In genomic region chr14:21050734-21051133, GRCm38 (mm10) we compare ENCODE assay signal across 7 mouse cellular contexts. TPM values are rescaled to one million over a fixed set of nuclear protein-coding genes. Genes with fewer than 3 reads are reported as not detected.
DNase-seq lines count a peak whose midpoint lies in the region; ATAC-seq lines count a peak whose summit lies in the region.

No protein-coding gene starts in this region.

- H3K9ac ChIP-seq in limb, embryonic 11.5 days (ENCODE audit: low read length): no peak overlapping the region
- no peak overlapping the region for H3K9ac ChIP-seq in heart, embryonic 13.5 days
- H3K9ac ChIP-seq in liver, embryonic 13.5 days: no peak overlapping the region

- no peaks in the 10 kb centered on the region for H3K27me3 ChIP-seq in limb, embryonic 11.5 days (ENCODE audit: control insufficient read depth, insufficient read depth, low read length)
- H3K27me3 ChIP-seq in limb, embryonic 10.5 days (ENCODE audit: low read depth, poor library complexity, severe bottlenecking): no peaks in the 10 kb centered on the region
- H3K27me3 ChIP-seq in heart, embryonic 13.5 days (replicated peaks): no peaks in the 10 kb centered on the region
- no peaks in the 10 kb centered on the region for H3K27me3 ChIP-seq in liver, embryonic 13.5 days
- H3K27me3 ChIP-seq in splenic B cell, adult 2 months (ENCODE audit: control insufficient read depth, insufficient read depth, low read length, poor library complexity, severe bottlenecking): no peaks in the 10 kb centered on the region

- H3K4me1 ChIP-seq in limb, embryonic 11.5 days (ENCODE audit: control insufficient read depth, insufficient read depth, low read length): 0 out of 2 replicates have a peak, but pooled peaks cover 5% of the 10 kb centered on the region
- peaks cover 10% of the 10 kb centered on the region for H3K4me1 ChIP-seq in limb, embryonic 10.5 days
- peaks cover 40% of the 10 kb centered on the region for H3K4me1 ChIP-seq in heart, embryonic 13.5 days
- peaks cover 37% of the 10 kb centered on the region for H3K4me1 ChIP-seq in liver, embryonic 13.5 days (replicated peaks)

- no peaks in the 10 kb centered on the region for H3K9me3 ChIP-seq in limb, embryonic 11.5 days (ENCODE audit: control insufficient read depth, low read length)
- no peaks in the 10 kb centered on the region for H3K9me3 ChIP-seq in limb, embryonic 10.5 days (replicated peaks)
- peaks cover 5% of the 10 kb centered on the region; the same call in 1 of the 2 replicates for H3K9me3 ChIP-seq in heart, embryonic 13.5 days
- H3K9me3 ChIP-seq in liver, embryonic 13.5 days (replicated peaks): no peaks in the 10 kb centered on the region

- no peak for ATAC-seq in limb, embryonic 11.5 days (ENCODE audit: insufficient number of reproducible peaks, low FRiP score, low TSS enrichment, low read depth)
- ATAC-seq in heart, embryonic 13.5 days (ENCODE audit: extremely low read depth, insufficient number of reproducible peaks, low FRiP score, low TSS enrichment): no peak
- ATAC-seq in liver, embryonic 13.5 days (ENCODE audit: low read depth): no peak

- no peak overlapping the region for H3K27ac ChIP-seq in limb, embryonic 11.5 days (replicated peaks; ENCODE audit: low read depth, low read length)
- H3K27ac ChIP-seq in limb, embryonic 10.5 days: no peak overlapping the region
- no peak overlapping the region for H3K27ac ChIP-seq in heart, embryonic 13.5 days (replicated peaks)
- no peak overlapping the region for H3K27ac ChIP-seq in liver, embryonic 13.5 days

- no peak overlapping the region for H3K4me3 ChIP-seq in limb, embryonic 11.5 days (ENCODE audit: low read depth, low read length)
- no peak overlapping the region for H3K4me3 ChIP-seq in limb, embryonic 10.5 days
- H3K4me3 ChIP-seq in heart, embryonic 13.5 days: peak overlapping the region; percentile 96
- peak overlapping the region; percentile 87 for H3K4me3 ChIP-seq in liver, embryonic 13.5 days (replicated peaks)

- peak; percentile 53 for DNase-seq in limb, embryonic 11.5 days (ENCODE audit: low spot score)
- no peak for DNase-seq in limb, embryonic 10.5 days (ENCODE audit: low spot score)
- peak; percentile 18 for DNase-seq in adipocyte (ENCODE audit: low spot score)
- peak; percentile 35 for DNase-seq in liver, embryonic 13.5 days
- DNase-seq in splenic B cell, adult 2 months (ENCODE audit: low read depth, low spot score): peak; percentile 76
- DNase-seq in layer of hippocampus, adult 8-10 months (ENCODE audit: low spot score in 2 of 2): no peak

- H3K36me3 ChIP-seq in limb, embryonic 11.5 days (ENCODE audit: control insufficient read depth, insufficient read depth, low read length): no peaks in the 10 kb centered on the region; the same call in 1 of the 2 replicates
- peaks cover 10% of the 10 kb centered on the region for H3K36me3 ChIP-seq in limb, embryonic 10.5 days
- H3K36me3 ChIP-seq in heart, embryonic 13.5 days: peaks cover 11% of the 10 kb centered on the region
- peaks cover 12% of the 10 kb centered on the region; the same call in 1 of the 2 replicates for H3K36me3 ChIP-seq in liver, embryonic 13.5 days
- H3K36me3 ChIP-seq in splenic B cell, adult 2 months (ENCODE audit: control insufficient read depth, insufficient read depth, low read length, poor library complexity, severe bottlenecking): no peaks in the 10 kb centered on the region

- WGBS in limb, embryonic 11.5 days: 76% methylated on average over 3 of the region's 3 CpGs
- WGBS in limb, embryonic 10.5 days: 76% methylated on average over 3 of the region's 3 CpGs
- WGBS in heart, embryonic 13.5 days: 66% methylated on average over 3 of the region's 3 CpGs
- WGBS in liver, embryonic 13.5 days (ENCODE audit: insufficient replicate concordance): 63% methylated on average over 3 of the region's 3 CpGs

- no peak overlapping the region for H3K4me2 ChIP-seq in limb, embryonic 11.5 days (ENCODE audit: low read depth, severe bottlenecking)
- peak overlapping the region; percentile 89 for H3K4me2 ChIP-seq in heart, embryonic 13.5 days
- H3K4me2 ChIP-seq in liver, embryonic 13.5 days: peak overlapping the region; percentile 97

RNA-seq across cellular contexts. Expression of gene Ap3m1, which starts 1.6 kb away (rescaled TPM):
- polyA plus RNA-seq in limb, embryonic 11.5 days (2014; fragmentation: Nextera tagmentation; extraction: Ambion mirVana): 87.6 and 104 TPM in 2 replicates
- 70.6 and 78.4 TPM in 2 replicates for polyA plus RNA-seq in limb, embryonic 10.5 days (2016; fragmentation: Nextera tagmentation; extraction: Ambion mirVana)
- polyA plus RNA-seq in heart, embryonic 13.5 days (2015; fragmentation: Nextera tagmentation; extraction: Ambion mirVana): 59.6 and 64.6 TPM in 2 replicates
- polyA plus RNA-seq in liver, embryonic 13.5 days (2015; fragmentation: Nextera tagmentation; extraction: Ambion mirVana): 37.0 and 44.6 TPM in 2 replicates
- total RNA-seq in layer of hippocampus, adult 8-10 months (2022): 10 to 100 TPM; 68.9 to 81.4 (median 74.7) TPM

RNA-seq across cellular contexts. Expression of gene Adk, which starts 1.6 kb away (rescaled TPM):
- 146 and 149 TPM in 2 replicates for polyA plus RNA-seq in limb, embryonic 11.5 days (2014; fragmentation: Nextera tagmentation; extraction: Ambion mirVana)
- 170 and 179 TPM in 2 replicates for polyA plus RNA-seq in limb, embryonic 10.5 days (2016; fragmentation: Nextera tagmentation; extraction: Ambion mirVana)
- polyA plus RNA-seq in heart, embryonic 13.5 days (2015; fragmentation: Nextera tagmentation; extraction: Ambion mirVana): 242 and 253 TPM in 2 replicates
- polyA plus RNA-seq in liver, embryonic 13.5 days (2015; fragmentation: Nextera tagmentation; extraction: Ambion mirVana): 181 and 214 TPM in 2 replicates
- total RNA-seq in layer of hippocampus, adult 8-10 months (2022): 10 to 100 TPM; 66.5 to 80.7 (median 73.0) TPM

Comparison
In these comparisons a context has a peak if more than half of its experiments do, and no peak if none do; other contexts are left out.
1. DNase-seq: peak in limb, embryonic 11.5 days (single experiment), adipocyte (single experiment), liver, embryonic 13.5 days (single experiment) and splenic B cell, adult 2 months (single experiment); none in limb, embryonic 10.5 days (single experiment) and layer of hippocampus, adult 8-10 months (0 of 2).
2. H3K4me3 ChIP-seq: peak in heart, embryonic 13.5 days (single experiment) and liver, embryonic 13.5 days (single experiment); none in limb, embryonic 11.5 days (single experiment) and limb, embryonic 10.5 days (single experiment).